Mouse (Mus musculus) limb, embryonic 14.5 days (tissue): ENCODE results near the gene Apol8. TPM values are rescaled to one million over a fixed set of nuclear protein-coding genes. Genes with fewer than 3 reads are reported as not detected.
"Not testable (repeated sequence)": the region's sequence is repeated elsewhere in the genome, so short reads cannot be mapped to it uniquely, and the experiment has no call there.

ENCODE experiments used
- ATAC-seq: fragments of 200-750 bp; cut with Nextera tagmentation; 2 replicates; pipeline ENCODE4 v1.8.0; 2017; ENCODE audit warnings: low read depth, moderate number of reproducible peaks, moderate TSS enrichment; ENCODE audit not compliant: low FRiP score
- DNase-seq: peaks from one replicate; pipeline ENCODE4 v3.0.0-alpha.2; 2015; ENCODE audit warnings: low spot score
- H3K27ac ChIP-seq: fragments of 300-500 bp; sonication (generic); replicated peaks from 2 replicates; pipeline ENCODE4 v1.5.1; 2014; ENCODE audit warnings: low read depth, mild to moderate bottlenecking, low read length, moderate library complexity, mixed read lengths
- H3K27me3 ChIP-seq: fragments of 300-500 bp; sonication (generic); 2 replicates; pipeline ENCODE4 v1.6.1; 2014; ENCODE audit warnings: low read length, mixed read lengths; ENCODE audit not compliant: control insufficient read depth, insufficient read depth
- H3K36me3 ChIP-seq: fragments of 300-500 bp; sonication (generic); 2 replicates; pipeline ENCODE4 v1.6.1; 2014; ENCODE audit warnings: mild to moderate bottlenecking, low read length, moderate library complexity, mixed read lengths; ENCODE audit not compliant: control insufficient read depth, insufficient read depth
- H3K4me1 ChIP-seq: fragments of 300-500 bp; sonication (generic); 2 replicates; pipeline ENCODE4 v1.6.1; 2014; ENCODE audit warnings: antibody characterized with exemption, low read length, mixed read lengths; ENCODE audit not compliant: control insufficient read depth, insufficient read depth
- H3K4me2 ChIP-seq: fragments of 300-500 bp; sonication (generic); replicated peaks from 2 replicates; pipeline ENCODE4 v1.6.1; 2014; ENCODE audit warnings: low read depth, mild to moderate bottlenecking, low read length, moderate library complexity; ENCODE audit not compliant: severe bottlenecking
- H3K4me3 ChIP-seq: fragments of 300-500 bp; sonication (generic); replicated peaks from 2 replicates; pipeline ENCODE4 v1.5.1; 2014; ENCODE audit warnings: low read length
- H3K9ac ChIP-seq: fragments of 300-500 bp; sonication (generic); 2 replicates; pipeline ENCODE4 v1.6.1; 2014; ENCODE audit warnings: mild to moderate bottlenecking, low read depth, low read length, moderate library complexity; ENCODE audit not compliant: severe bottlenecking
- H3K9me3 ChIP-seq: fragments of 300-500 bp; sonication (generic); 2 replicates; pipeline ENCODE4 v1.6.1; 2016; ENCODE audit warnings: low read length; ENCODE audit not compliant: control insufficient read depth
- POLR2A ChIP-seq: fragments of 200-500 bp; IDR thresholded peaks from 2 replicates; pipeline ENCODE4 v1.8.0; 2012; ENCODE audit warnings: inconsistent platforms, mild to moderate bottlenecking, moderate library complexity, borderline replicate concordance; ENCODE audit not compliant: insufficient read depth, insufficient read length; ENCODE audit errors: extremely low read depth
- WGBS: fragments of 180-500 bp; shearing (Covaris S2); extraction: QIAGEN DNeasy Blood & Tissue Kit; methylation state at CpG from one replicate; pipeline ENCODE4 v1.1.7; 2014; 5-methylcytosine and 5-hydroxymethylcytosine counted together
- polyA plus RNA-seq, 2 experiments: library from polyadenylated mRNA; depleted of rRNA in 1 of 2; stranded (reverse) in 1 of 2; unstranded in 1 of 2; fragments of >200 nt; fragmentation: Nextera tagmentation in 1 of 2; extraction: Ambion mirVana in 1 of 2; gene quantifications; 2 replicates each; pipeline versions ENCODE4 v1.2.1 to v1.2.3; 2012 to 2014

Gene Apol8
- polyA plus RNA-seq, 2 experiments: 0.14 TPM; not detected in 1

DNA sequence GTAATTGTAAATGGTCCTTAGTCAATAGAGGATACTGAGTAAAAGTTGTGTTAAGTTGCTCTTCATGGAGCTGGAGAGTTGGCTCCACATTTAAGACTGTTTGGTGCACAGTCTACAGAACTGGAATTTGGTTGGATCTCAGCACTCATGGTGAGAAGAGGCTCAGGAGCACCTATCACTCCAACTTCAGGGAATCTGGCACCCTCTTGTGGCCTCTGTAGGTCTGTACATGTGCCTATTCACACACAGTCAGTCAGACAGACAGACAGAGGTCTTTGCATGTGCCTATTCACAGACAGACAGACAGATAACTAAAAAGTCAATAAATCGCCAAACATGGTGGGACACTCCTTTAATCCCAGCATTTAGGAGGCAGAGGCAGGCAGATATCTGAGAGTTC is 6.3 kb downstream of the Apol8 start:
- H3K4me2 ChIP-seq: no peak overlapping the region
- 41% methylated on average over 1 of the region's 1 CpGs for WGBS
- no peak overlapping the region for H3K27ac ChIP-seq
- ATAC-seq: no peak
- DNase-seq: peak; percentile 12
- no peaks in the 10 kb centered on the region; the same call in 1 of the 2 replicates for H3K9me3 ChIP-seq
- TF ChIP-seq POLR2A: no peak
- H3K36me3 ChIP-seq: no peaks in the 10 kb centered on the region
- H3K27me3 ChIP-seq: no peaks in the 10 kb centered on the region
- no peak overlapping the region for H3K4me3 ChIP-seq
- H3K4me1 ChIP-seq: no peaks in the 10 kb centered on the region
- H3K9ac ChIP-seq: no peak overlapping the region

DNA sequence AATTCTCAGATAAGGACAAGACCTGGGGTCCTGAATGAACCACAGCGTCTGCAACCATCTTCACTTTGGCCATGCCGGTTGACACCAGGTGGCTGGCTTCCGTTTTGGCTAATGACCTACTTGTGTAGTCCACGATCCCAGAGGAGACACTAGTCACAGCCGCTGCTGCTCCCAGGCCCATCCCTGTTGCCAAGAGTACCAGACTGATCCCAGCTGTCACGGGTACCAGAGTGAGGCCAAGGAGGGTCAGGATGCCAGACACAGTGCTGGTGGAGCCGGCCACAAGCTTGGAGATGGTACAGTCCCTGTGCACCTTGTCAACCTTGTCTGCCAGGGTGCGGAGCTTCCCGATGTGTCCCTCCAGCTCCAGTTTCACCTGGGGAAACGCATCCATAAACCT is 7.1 kb downstream of the Apol8 start:
- no peak overlapping the region for H3K4me2 ChIP-seq
- no peaks in the 10 kb centered on the region for H3K4me1 ChIP-seq
- H3K9me3 ChIP-seq: no peaks in the 10 kb centered on the region; the same call in 1 of the 2 replicates
- 92% methylated on average over 10 of the region's 10 CpGs for WGBS
- no peak overlapping the region for H3K4me3 ChIP-seq
- H3K36me3 ChIP-seq: no peaks in the 10 kb centered on the region
- no peak for TF ChIP-seq POLR2A
- no peak overlapping the region for H3K27ac ChIP-seq
- H3K27me3 ChIP-seq: no peaks in the 10 kb centered on the region
- ATAC-seq (no peak), DNase-seq (no peak)
- no peak overlapping the region for H3K9ac ChIP-seq

DNA sequence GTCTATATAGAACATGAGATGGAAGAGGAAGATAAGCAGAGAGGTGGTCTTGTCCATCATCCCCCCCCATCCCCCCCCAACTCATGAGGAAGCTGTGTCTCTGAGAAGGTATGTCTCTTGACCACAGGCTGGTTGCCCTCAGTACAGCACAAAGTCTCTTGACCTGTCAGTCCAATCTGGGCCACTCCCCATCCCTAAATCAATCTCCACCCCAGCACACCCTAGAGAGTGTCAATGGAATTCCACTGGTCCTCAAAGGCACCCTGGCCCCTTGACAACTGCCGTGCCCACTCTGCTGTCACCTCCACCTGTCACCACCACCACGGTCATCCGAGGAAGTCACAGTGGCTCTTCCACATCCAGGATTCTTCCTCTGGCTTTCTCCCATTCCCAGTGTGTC is 8.4 kb downstream of the Apol8 start:
- no peak overlapping the region for H3K9ac ChIP-seq
- TF ChIP-seq POLR2A: no peak
- H3K36me3 ChIP-seq: no peaks in the 10 kb centered on the region
- 87% methylated on average over 3 of the region's 3 CpGs for WGBS
- no peaks in the 10 kb centered on the region for H3K4me1 ChIP-seq
- no peaks in the 10 kb centered on the region for H3K27me3 ChIP-seq
- H3K27ac ChIP-seq: no peak overlapping the region
- no peaks in the 10 kb centered on the region; the same call in 1 of the 2 replicates for H3K9me3 ChIP-seq
- no peak for ATAC-seq
- no peak overlapping the region for H3K4me3 ChIP-seq
- no peak overlapping the region for H3K4me2 ChIP-seq
- DNase-seq: no peak

DNA sequence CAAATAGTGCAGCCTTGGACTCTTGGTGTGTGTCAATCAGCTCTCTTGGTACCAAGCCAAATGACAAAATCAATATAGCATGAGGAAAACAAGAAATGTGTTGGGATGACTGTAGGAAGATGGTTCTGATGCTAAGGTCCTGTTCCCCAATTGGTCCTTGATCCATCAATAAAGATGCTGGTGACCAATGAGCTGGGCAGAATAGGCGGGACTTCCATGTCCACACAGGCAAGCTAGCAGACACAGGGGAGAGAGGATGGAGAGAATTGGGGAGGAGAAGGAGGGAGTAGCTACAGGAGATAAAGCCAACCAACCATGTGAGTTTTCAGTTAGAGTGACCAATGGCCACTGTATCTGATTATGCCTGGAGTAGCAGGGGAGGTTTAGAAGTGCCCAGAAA is 10.5 kb downstream of the Apol8 start:
- Histone ChIP-seq H3K4me1 (no peaks in the 10 kb centered on the region), H3K9ac (no peak overlapping the region), H3K27me3 (no peaks in the 10 kb centered on the region), H3K4me3 (no peak overlapping the region), H3K4me2 (no peak overlapping the region), H3K36me3 (no peaks in the 10 kb centered on the region), H3K27ac (no peak overlapping the region), H3K9me3 (no peaks in the 10 kb centered on the region; the same call in 1 of the 2 replicates)
- TF ChIP-seq POLR2A: no peak
- ATAC-seq: no peak
- WGBS: 88% methylated on average over 1 of the region's 1 CpGs
- no peak for DNase-seq

DNA sequence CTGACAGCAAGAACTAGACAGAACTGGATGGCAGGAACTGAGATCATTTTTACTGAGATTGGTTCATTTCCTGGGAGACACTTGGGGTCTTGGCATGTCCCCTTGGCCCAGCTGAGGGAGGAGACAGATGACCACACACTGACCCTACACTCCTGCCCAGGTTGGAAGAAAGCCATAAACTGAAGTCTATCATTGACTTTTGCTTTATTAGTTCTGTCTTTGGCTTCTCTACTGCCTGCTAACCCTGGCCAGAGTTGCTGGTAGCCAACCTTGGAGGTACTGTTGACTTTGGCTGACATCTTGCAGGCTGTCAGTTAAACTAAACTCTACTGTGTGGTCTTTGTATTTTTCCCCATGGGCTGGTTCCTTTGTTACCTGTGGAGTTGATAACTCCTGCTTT is 11.7 kb downstream of the Apol8 start:
- Histone ChIP-seq H3K9ac (no peak overlapping the region), H3K4me1 (no peaks in the 10 kb centered on the region), H3K4me3 (no peak overlapping the region), H3K36me3 (no peaks in the 10 kb centered on the region), H3K9me3 (no peaks in the 10 kb centered on the region; the same call in 1 of the 2 replicates), H3K27me3 (no peaks in the 10 kb centered on the region), H3K27ac (no peak overlapping the region), H3K4me2 (no peak overlapping the region)
- no peak for TF ChIP-seq POLR2A
- DNase-seq (no peak), ATAC-seq (no peak)

DNA sequence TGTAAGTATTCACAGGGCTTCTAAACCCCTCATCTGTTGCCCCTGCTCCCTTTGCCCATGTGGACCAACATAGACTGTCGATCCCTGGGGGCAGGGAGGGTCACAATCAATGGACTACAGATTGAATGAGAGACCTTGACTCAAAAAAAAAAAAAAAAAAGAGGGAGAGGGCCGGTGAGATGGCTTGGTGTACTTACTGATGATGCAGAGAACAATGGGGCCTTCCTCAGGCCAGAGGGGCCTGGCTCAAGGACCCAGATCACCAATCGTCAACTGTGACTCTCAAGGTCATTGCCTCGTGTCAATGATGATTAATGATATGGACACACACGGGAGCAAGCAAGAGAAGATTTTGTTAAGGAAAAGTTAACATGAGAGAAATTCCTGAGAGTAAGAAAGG is 12.2 kb downstream of the Apol8 start:
- 43% methylated on average over 5 of the region's 5 CpGs for WGBS
- H3K9me3 ChIP-seq: no peaks in the 10 kb centered on the region; the same call in 1 of the 2 replicates
- DNase-seq: no peak
- no peak overlapping the region for H3K27ac ChIP-seq
- ATAC-seq: no peak
- H3K4me1 ChIP-seq: no peaks in the 10 kb centered on the region
- no peak overlapping the region for H3K4me2 ChIP-seq
- no peaks in the 10 kb centered on the region for H3K36me3 ChIP-seq
- no peak for TF ChIP-seq POLR2A
- H3K4me3 ChIP-seq: no peak overlapping the region
- no peak overlapping the region for H3K9ac ChIP-seq
- no peaks in the 10 kb centered on the region for H3K27me3 ChIP-seq

DNA sequence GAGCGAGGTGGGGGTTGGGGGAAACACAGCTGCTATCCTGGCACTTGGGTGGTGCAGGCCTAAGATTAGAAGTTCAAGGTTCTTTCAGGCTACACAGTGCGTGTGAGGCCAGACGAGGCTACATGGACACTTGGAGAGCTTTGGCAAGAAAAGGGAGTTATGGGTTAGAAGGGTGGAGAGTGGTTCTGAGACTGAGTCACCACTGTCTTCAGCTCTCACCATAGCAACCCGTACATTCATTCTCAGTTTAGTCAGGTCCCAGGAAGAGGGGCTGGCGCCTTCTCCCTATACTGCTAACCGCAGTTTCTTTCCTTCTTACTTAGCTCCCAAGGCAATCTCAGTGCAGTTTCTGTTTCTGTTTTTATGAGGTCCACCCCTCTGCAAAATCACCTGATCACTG is 15.2 kb downstream of the Apol8 start:
- H3K36me3 ChIP-seq, H3K4me3 ChIP-seq, H3K4me2 ChIP-seq, H3K4me1 ChIP-seq, H3K27ac ChIP-seq, ATAC-seq, H3K27me3 ChIP-seq, H3K9me3 ChIP-seq, H3K9ac ChIP-seq, DNase-seq: not testable (repeated sequence)
- WGBS: 80% methylated on average over 6 of the region's 6 CpGs
